Mouse (Mus musculus): ENCODE results near the gene Sbno2. TPM values are rescaled to one million over a fixed set of nuclear protein-coding genes. Genes with fewer than 3 reads are reported as not detected.

Gene Sbno2
- polyA plus RNA-seq, 1 experiment = 44.6 TPM

- H3K79me2 ChIP-seq (ENCODE audit: control insufficient read depth, insufficient read depth) = no peaks in the 10 kb centered on the region
- H3K36me3 ChIP-seq (ENCODE audit: control insufficient read depth, insufficient read depth) = peaks cover 17% of the 10 kb centered on the region
- no peak overlapping the region for H3ac ChIP-seq (ENCODE audit: control insufficient read depth, insufficient read length)
- no peaks in the 10 kb centered on the region for H3K27me3 ChIP-seq (ENCODE audit: control insufficient read depth, insufficient read depth, insufficient read length)
- H3K4me2 ChIP-seq (ENCODE audit: low read depth) = no peak overlapping the region
- TF ChIP-seq POLR2A (IDR thresholded peaks at IDR 0.05; ENCODE audit: insufficient read length, low read depth) (no peak), MYOD1 (IDR thresholded peaks at IDR 0.05; ENCODE audit: control insufficient read depth in 1 of 3, insufficient read length in 2 of 3, low read depth in 2 of 3) (no peak), SRF (IDR thresholded peaks at IDR 0.05; ENCODE audit: control insufficient read depth, insufficient read length, low read depth) (no peak), USF1 (IDR thresholded peaks at IDR 0.05; ENCODE audit: low read depth) (no peak), TCF12 (IDR thresholded peaks at IDR 0.05; ENCODE audit: insufficient read depth, poor library complexity, severe bottlenecking) (no peak), TCF3 (IDR thresholded peaks at IDR 0.05; ENCODE audit: insufficient read length, low read depth) (no peak), CEBPB (IDR thresholded peaks at IDR 0.05; ENCODE audit: insufficient read depth, poor library complexity, severe bottlenecking) (no peak), POLR2AphosphoS2 (IDR thresholded peaks at IDR 0.05; ENCODE audit: insufficient read length, low read depth) (no peak), E2F4 (IDR thresholded peaks at IDR 0.05; ENCODE audit: insufficient read depth) (no peak)
- H3K4me3 ChIP-seq = no peak overlapping the region
Observed at GRCm38 (mm10) chr10:80011740-80012139, 93.6 kb downstream of the Sbno2 start.

Other genes with a start within 250 kb of the Sbno2 start
- 0.22 TPM for gene Prtn3, start 231.1 kb downstream of the Sbno2 start, polyA plus RNA-seq (2012; fragmentation: generic; extraction: Trizol)
- gene Plppr3, start 230.9 kb downstream of the Sbno2 start, polyA plus RNA-seq (2012; fragmentation: generic; extraction: Trizol) = 5.4 TPM
- not detected for gene Elane, start 219.3 kb downstream of the Sbno2 start, polyA plus RNA-seq (2012; fragmentation: generic; extraction: Trizol)
- not detected for gene Cfd, start 214.7 kb downstream of the Sbno2 start, polyA plus RNA-seq (2012; fragmentation: generic; extraction: Trizol)
- 31.4 TPM for gene Med16, start 196.6 kb downstream of the Sbno2 start, polyA plus RNA-seq (2012; fragmentation: generic; extraction: Trizol)
- not detected for gene Gm26602, start 194.7 kb downstream of the Sbno2 start, polyA plus RNA-seq (2012; fragmentation: generic; extraction: Trizol)
- gene Kiss1r, start 188.6 kb downstream of the Sbno2 start, polyA plus RNA-seq (2012; fragmentation: generic; extraction: Trizol) = 0.59 TPM
- gene R3hdm4, start 184.4 kb downstream of the Sbno2 start, polyA plus RNA-seq (2012; fragmentation: generic; extraction: Trizol) = 69.0 TPM
- 1.2 TPM for gene Arid3a, start 178.5 kb downstream of the Sbno2 start, polyA plus RNA-seq (2012; fragmentation: generic; extraction: Trizol)
- gene Wdr18, start 145.4 kb downstream of the Sbno2 start, polyA plus RNA-seq (2012; fragmentation: generic; extraction: Trizol) = 35.1 TPM
- 0.73 TPM for gene Grin3b, start 134.9 kb downstream of the Sbno2 start, polyA plus RNA-seq (2012; fragmentation: generic; extraction: Trizol)
- 152 TPM for gene Tmem259, start 121.2 kb downstream of the Sbno2 start, polyA plus RNA-seq (2012; fragmentation: generic; extraction: Trizol)
- gene Cnn2, start 117.0 kb downstream of the Sbno2 start, polyA plus RNA-seq (2012; fragmentation: generic; extraction: Trizol) = 109 TPM
- 15.6 TPM for gene Abca7, start 109.1 kb downstream of the Sbno2 start, polyA plus RNA-seq (2012; fragmentation: generic; extraction: Trizol)
- 0.53 TPM for gene Arhgap45, start 88.9 kb downstream of the Sbno2 start, polyA plus RNA-seq (2012; fragmentation: generic; extraction: Trizol)
- gene Polr2e, start 65.8 kb downstream of the Sbno2 start, polyA plus RNA-seq (2012; fragmentation: generic; extraction: Trizol) = 209 TPM
- 1,278 TPM for gene Gpx4, start 58.4 kb downstream of the Sbno2 start, polyA plus RNA-seq (2012; fragmentation: generic; extraction: Trizol)
- 150 TPM for gene Stk11, start 10.2 kb upstream of the Sbno2 start, polyA plus RNA-seq (2012; fragmentation: generic; extraction: Trizol)
- gene Atp5d, start 33.1 kb upstream of the Sbno2 start, polyA plus RNA-seq (2012; fragmentation: generic; extraction: Trizol) = 1,163 TPM
- gene Cbarp, start 35.3 kb upstream of the Sbno2 start, polyA plus RNA-seq (2012; fragmentation: generic; extraction: Trizol) = 10.0 TPM
- 131 TPM for gene Midn, start 42.7 kb upstream of the Sbno2 start, polyA plus RNA-seq (2012; fragmentation: generic; extraction: Trizol)
- gene Cirbp, start 60.4 kb upstream of the Sbno2 start, polyA plus RNA-seq (2012; fragmentation: generic; extraction: Trizol) = 54.2 TPM
- 23.5 TPM for gene 1600002K03Rik, start 67.4 kb upstream of the Sbno2 start, polyA plus RNA-seq (2012; fragmentation: generic; extraction: Trizol)
- 3.6 TPM for gene Efna2, start 73.9 kb upstream of the Sbno2 start, polyA plus RNA-seq (2012; fragmentation: generic; extraction: Trizol)
- 30.7 TPM for gene Mum1, start 120.9 kb upstream of the Sbno2 start, polyA plus RNA-seq (2012; fragmentation: generic; extraction: Trizol)
- 407 TPM for gene Ndufs7, start 143.6 kb upstream of the Sbno2 start, polyA plus RNA-seq (2012; fragmentation: generic; extraction: Trizol)
- 162 TPM for gene Gamt, start 155.4 kb upstream of the Sbno2 start, polyA plus RNA-seq (2012; fragmentation: generic; extraction: Trizol)
- 123 TPM for gene Dazap1, start 155.9 kb upstream of the Sbno2 start, polyA plus RNA-seq (2012; fragmentation: generic; extraction: Trizol)
- gene Rps15, start 186.9 kb upstream of the Sbno2 start, polyA plus RNA-seq (2012; fragmentation: generic; extraction: Trizol) = 4,761 TPM
- 0.24 TPM for gene Apc2, start 190.4 kb upstream of the Sbno2 start, polyA plus RNA-seq (2012; fragmentation: generic; extraction: Trizol)
- 44.0 TPM for gene 2310011J03Rik, start 215.0 kb upstream of the Sbno2 start, polyA plus RNA-seq (2012; fragmentation: generic; extraction: Trizol)
- 2.1 TPM for gene Pcsk4, start 223.9 kb upstream of the Sbno2 start, polyA plus RNA-seq (2012; fragmentation: generic; extraction: Trizol)
- 25.7 TPM for gene Reep6, start 224.4 kb upstream of the Sbno2 start, polyA plus RNA-seq (2012; fragmentation: generic; extraction: Trizol)
- 57.8 TPM for gene Adamtsl5, start 242.8 kb upstream of the Sbno2 start, polyA plus RNA-seq (2012; fragmentation: generic; extraction: Trizol)